Mouse (Mus musculus): ENCODE measurements around the gene Pycr2. TPM values are rescaled to one million over a fixed set of nuclear protein-coding genes. Genes with fewer than 3 reads are reported as not detected.
A peak's percentile ranks its signal among the peaks of the same experiment; 100 is the strongest.
"Not testable (repeated sequence)": the region's sequence is repeated elsewhere in the genome, so short reads cannot be mapped to it uniquely, and the experiment has no call there.

Pycr2 gene
- polyA plus RNA-seq, 1 experiment = 40.2 TPM

DNA sequence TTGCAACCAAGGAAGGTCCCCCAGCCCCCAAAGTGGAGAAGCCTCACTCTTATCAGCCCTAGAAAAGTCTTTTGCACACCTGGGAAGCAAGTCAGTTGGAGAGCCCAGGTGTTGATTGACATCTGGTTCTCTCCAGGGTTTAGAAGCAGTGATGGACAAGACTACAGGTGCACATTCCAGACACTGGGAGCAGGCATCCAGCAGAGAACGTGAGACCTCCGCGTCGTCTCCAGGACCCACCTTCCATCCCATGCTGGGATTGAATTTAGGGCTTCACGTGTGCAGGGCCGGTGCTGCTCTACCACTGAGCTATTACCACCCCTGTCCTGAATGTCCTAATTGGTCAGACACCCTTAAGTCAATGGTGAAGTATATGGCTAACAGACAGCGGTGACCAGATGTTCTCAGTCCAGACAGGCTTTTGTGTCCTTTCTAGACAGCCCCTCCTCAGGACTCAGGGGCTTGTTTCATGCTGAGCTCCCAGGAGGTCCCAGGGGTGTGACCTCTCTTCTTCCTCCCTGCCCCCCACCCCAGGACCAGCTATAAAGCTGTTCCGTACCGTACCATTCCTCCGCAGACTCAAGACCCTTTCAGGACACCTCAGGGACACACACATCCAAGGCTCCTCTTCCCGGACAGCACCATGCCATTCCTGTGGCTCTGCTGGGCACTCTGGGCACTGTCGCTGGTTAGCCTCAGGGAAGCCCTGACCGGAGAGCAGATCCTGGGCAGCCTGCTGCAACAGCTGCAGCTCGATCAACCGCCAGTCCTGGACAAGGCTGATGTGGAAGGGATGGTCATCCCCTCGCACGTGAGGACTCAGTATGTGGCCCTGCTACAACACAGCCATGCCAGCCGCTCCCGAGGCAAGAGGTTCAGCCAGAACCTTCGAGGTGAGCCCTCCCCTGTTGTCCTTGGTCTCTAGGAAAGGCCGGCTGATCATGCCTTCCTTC is 30.6 kb downstream of the Pycr2 start, which contains the start of gene Lefty1:
Lefty1 (plus strand) TSS at position 556 of the 953 bp plus-strand sequence.
- TF ChIP-seq POLR2A (IDR thresholded peaks at IDR 0.05; ENCODE audit: borderline replicate concordance, insufficient read depth, low read length) = no peak
- no peak for TF ChIP-seq CTCF (IDR thresholded peaks at IDR 0.05; ENCODE audit: borderline replicate concordance, insufficient read depth, low read depth, low read length)
- Histone ChIP-seq H3K4me3 (replicated peaks; ENCODE audit: insufficient read depth, low read depth, low read length) (no peak within 1 kb of the TSS), H3K27ac (ENCODE audit: insufficient read depth, low read length) (no peak within 1 kb of the TSS), H3K4me1 (ENCODE audit: control insufficient read depth, insufficient read depth, low read length) (no peaks in the 10 kb centered on the region), H3K27me3 (ENCODE audit: control insufficient read depth, insufficient read depth, low read length) (no peaks in the 10 kb centered on the region)
- WGBS = 25% methylated on average over 21 of the region's 21 CpGs
- DNase-seq = no peak

DNA sequence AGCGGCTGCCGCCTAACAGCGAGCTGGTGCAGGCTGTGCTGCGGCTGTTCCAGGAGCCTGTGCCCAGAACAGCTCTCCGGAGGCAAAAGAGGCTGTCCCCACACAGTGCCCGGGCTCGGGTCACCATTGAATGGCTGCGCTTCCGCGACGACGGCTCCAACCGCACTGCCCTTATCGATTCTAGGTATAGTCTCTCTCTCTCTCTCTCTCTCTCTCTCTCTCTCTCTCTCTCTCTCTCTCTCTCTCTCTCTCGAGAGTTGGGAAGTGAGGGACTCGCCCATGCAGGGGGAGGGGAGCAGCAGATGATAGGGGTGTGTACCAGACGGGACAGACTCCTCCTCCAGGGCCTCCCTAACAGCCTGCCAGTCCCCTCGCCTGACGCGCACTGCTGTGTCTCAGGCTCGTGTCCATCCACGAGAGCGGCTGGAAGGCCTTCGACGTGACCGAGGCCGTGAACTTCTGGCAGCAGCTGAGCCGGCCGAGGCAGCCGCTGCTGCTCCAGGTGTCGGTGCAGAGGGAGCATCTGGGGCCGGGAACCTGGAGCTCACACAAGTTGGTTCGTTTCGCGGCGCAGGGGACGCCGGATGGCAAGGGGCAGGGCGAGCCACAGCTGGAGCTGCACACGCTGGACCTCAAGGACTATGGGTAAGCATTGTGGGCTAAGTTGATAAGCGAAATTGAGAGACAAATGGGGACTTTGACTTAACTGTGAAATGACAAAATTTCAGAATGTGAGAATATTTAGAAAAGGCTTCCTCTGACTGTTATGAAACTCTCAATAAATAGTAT is 32.7 kb downstream of the Pycr2 start:
- 7% methylated on average over 40 of the region's 41 CpGs for WGBS
- H3K27ac ChIP-seq (ENCODE audit: insufficient read depth, low read length); DNase-seq; H3K4me3 ChIP-seq (replicated peaks; ENCODE audit: insufficient read depth, low read depth, low read length); H3K4me1 ChIP-seq (ENCODE audit: control insufficient read depth, insufficient read depth, low read length); H3K27me3 ChIP-seq (ENCODE audit: control insufficient read depth, insufficient read depth, low read length): not testable (repeated sequence)

DNA sequence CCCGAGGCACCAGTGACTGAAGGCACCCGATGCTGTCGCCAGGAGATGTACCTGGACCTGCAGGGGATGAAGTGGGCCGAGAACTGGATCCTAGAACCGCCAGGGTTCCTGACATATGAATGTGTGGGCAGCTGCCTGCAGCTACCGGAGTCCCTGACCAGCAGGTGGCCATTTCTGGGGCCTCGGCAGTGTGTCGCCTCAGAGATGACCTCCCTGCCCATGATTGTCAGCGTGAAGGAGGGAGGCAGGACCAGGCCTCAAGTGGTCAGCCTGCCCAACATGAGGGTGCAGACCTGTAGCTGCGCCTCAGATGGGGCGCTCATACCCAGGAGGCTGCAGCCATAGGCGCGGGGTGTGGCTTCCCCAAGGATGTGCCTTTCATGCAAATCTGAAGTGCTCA is 33.5 kb downstream of the Pycr2 start:
- not testable (repeated sequence) for H3K4me3 ChIP-seq (replicated peaks; ENCODE audit: insufficient read depth, low read depth, low read length); DNase-seq; H3K4me1 ChIP-seq (ENCODE audit: control insufficient read depth, insufficient read depth, low read length); H3K27ac ChIP-seq (ENCODE audit: insufficient read depth, low read length); H3K27me3 ChIP-seq (ENCODE audit: control insufficient read depth, insufficient read depth, low read length)
- WGBS = 62% methylated on average over 13 of the region's 13 CpGs

DNA sequence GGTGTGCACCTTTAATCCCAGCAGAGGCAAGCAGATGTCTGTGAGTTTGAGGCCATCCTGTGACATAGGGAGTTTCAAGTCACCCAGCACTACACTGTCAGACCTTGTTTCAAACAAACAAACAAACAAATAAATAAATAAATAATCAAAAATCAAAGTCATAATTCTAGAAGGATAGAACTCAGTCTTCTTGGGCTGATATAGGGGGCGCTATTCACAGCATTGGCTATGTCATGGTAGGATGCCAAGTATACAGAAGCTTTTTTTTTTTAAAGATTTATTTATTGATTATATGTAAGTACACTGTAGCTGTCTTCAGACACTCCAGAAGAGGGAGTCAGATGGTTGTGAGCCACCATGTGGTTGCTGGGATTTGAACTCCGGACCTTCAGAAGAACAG is 34.7 kb downstream of the Pycr2 start:
- 83% methylated on average over 2 of the region's 2 CpGs for WGBS
- H3K4me3 ChIP-seq (replicated peaks; ENCODE audit: insufficient read depth, low read depth, low read length); DNase-seq; H3K27me3 ChIP-seq (ENCODE audit: control insufficient read depth, insufficient read depth, low read length); H3K27ac ChIP-seq (ENCODE audit: insufficient read depth, low read length); H3K4me1 ChIP-seq (ENCODE audit: control insufficient read depth, insufficient read depth, low read length): not testable (repeated sequence)

DNA sequence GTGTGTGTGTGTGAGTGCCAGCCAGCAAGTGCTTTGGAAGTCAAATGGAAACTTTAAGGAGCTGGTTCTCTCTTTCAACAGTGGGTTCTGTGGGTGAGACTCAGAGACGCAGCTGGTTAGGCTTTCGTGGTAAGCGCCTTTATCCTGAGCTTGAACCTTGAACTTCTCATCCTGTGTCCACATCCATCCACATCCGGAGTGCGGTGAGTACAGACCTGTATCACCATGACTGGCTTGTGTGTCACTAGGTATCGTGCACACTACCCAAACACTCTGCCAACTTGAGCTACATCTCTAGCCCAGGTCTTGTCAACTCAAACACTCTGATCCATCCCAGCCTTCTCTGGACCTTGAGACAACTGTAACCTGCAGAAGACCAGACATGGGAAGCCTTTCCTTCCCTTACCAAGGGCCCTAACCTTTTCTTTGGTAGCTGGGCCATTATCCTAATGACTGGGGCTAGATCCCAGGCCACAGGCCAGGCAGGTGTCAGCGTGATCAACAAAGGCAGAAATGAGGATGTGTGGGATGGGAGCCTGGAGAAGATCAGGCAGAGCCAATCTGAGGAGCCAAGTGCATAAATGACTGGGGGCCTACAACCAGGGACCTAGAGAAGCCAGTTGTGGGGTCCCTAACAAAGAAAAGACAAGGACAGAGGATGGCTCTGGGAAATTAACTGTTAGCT is 36.8 kb downstream of the Pycr2 start:
- WGBS = 91% methylated on average over 7 of the region's 7 CpGs
- Histone ChIP-seq H3K4me1 (ENCODE audit: control insufficient read depth, insufficient read depth, low read length) (no peaks in the 10 kb centered on the region), H3K4me3 (replicated peaks; ENCODE audit: insufficient read depth, low read depth, low read length) (no peak overlapping the region), H3K27me3 (ENCODE audit: control insufficient read depth, insufficient read depth, low read length) (no peaks in the 10 kb centered on the region), H3K27ac (ENCODE audit: insufficient read depth, low read length) (no peak overlapping the region)
- DNase-seq = no peak
- TF ChIP-seq POLR2A (IDR thresholded peaks at IDR 0.05; ENCODE audit: borderline replicate concordance, insufficient read depth, low read length) (no peak), CTCF (IDR thresholded peaks at IDR 0.05; ENCODE audit: borderline replicate concordance, insufficient read depth, low read depth, low read length) (no peak)

DNA sequence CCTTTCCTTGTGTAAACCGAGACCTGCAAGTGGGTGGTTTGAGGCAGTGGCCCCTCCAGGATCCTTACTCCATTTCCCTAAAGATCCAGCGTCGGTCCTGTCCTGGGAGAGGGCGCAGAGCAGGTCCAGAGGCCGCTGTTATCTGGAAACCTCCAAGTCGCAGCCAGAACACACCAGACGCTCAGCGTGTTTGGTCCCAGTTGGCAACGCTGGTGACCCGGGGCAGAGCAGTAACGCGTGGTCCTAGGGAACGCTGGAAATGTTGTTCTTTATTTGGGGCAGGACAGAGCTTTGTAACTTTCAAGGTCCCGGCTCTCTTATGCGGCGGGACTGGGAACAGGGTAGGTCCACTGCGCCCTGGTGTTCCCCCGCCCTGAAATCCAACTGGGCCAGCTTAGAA is 37.6 kb downstream of the Pycr2 start:
- TF ChIP-seq POLR2A (IDR thresholded peaks at IDR 0.05; ENCODE audit: borderline replicate concordance, insufficient read depth, low read length) (no peak), CTCF (IDR thresholded peaks at IDR 0.05; ENCODE audit: borderline replicate concordance, insufficient read depth, low read depth, low read length) (no peak)
- WGBS = 7% methylated on average over 18 of the region's 18 CpGs
- Histone ChIP-seq H3K27ac (ENCODE audit: insufficient read depth, low read length) (no peak overlapping the region; the same call in 1 of the 2 replicates), H3K4me3 (replicated peaks; ENCODE audit: insufficient read depth, low read depth, low read length) (peak overlapping the region; percentile 53), H3K4me1 (ENCODE audit: control insufficient read depth, insufficient read depth, low read length) (no peaks in the 10 kb centered on the region), H3K27me3 (ENCODE audit: control insufficient read depth, insufficient read depth, low read length) (no peaks in the 10 kb centered on the region)
- no peak for DNase-seq

DNA sequence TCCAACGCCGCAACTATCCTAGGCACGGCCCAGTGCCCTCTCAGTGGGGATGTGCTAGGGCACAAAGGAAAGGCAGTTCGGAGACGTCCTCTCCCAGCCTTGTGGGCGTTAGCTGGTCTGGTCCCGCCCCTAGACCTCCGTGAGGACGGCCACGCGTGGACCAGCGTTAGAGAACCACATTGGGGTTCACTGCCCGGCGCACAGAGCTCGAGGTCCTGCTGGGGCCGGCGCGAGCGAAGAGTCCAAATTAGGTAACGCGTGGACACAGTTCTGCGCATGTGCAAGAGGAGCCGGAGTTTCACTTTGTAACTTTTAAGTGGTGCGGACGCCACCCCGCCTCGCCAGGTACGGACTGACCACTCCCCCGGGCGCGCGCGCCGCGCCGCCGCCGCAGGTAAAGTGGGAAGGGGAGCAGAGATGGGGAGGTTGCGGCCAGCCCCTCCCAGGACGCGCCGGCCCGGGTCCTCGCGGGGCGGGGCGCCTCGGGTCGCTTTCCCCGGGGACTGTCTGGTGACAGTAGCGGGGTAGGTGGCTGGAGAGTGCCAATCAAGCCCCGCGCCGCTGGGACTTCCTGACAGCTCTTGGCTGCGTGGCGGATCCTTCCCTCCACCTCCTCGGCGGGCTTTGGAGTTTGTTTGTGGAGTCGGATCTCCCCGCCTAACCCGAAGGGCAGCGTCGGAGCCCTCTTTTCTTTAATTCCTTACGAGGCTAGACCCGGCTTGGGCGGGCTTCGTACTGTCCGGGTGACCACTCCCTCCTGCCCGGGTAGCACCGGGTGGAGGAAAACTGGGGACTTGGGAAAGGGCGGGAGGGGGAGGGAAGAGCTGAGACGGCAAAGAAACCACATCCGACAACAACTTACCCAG is 38.3 kb downstream of the Pycr2 start, which contains the start of gene Tmem63a:
Tmem63a (plus strand) TSS at position 179 of the 866 bp plus-strand sequence.
- Histone ChIP-seq H3K4me3 (replicated peaks; ENCODE audit: insufficient read depth, low read depth, low read length) (peak within 1 kb of the TSS; percentile 53), H3K27ac (ENCODE audit: insufficient read depth, low read length) (no peak within 1 kb of the TSS; the same call in 1 of the 2 replicates), H3K27me3 (ENCODE audit: control insufficient read depth, insufficient read depth, low read length) (no peaks in the 10 kb centered on the region), H3K4me1 (ENCODE audit: control insufficient read depth, insufficient read depth, low read length) (no peaks in the 10 kb centered on the region)
- under 1% methylated on average over 73 of the region's 73 CpGs for WGBS
- DNase-seq = peak; percentile 16 to 38
- TF ChIP-seq CTCF (IDR thresholded peaks at IDR 0.05; ENCODE audit: borderline replicate concordance, insufficient read depth, low read depth, low read length) (no peak), POLR2A (IDR thresholded peaks at IDR 0.05; ENCODE audit: borderline replicate concordance, insufficient read depth, low read length) (no peak)

All from cerebellum, adult 2 months (tissue).